Mouse (Mus musculus) megakaryocyte, embryonic 14.5 days (primary cell): Measurements from ENCODE around the gene Crebzf.

ENCODE experiments used
- FLI1 ChIP-seq: IDR thresholded peaks from 2 replicates; pipeline ENCODE4 v1.6.1; 2012; ENCODE audit warnings: low read length, inconsistent platforms, mixed read lengths
- GATA1 ChIP-seq: IDR thresholded peaks from 3 replicates; pipeline ENCODE4 v1.6.1; 2012; ENCODE audit warnings: mixed read lengths, low read length, inconsistent platforms, borderline replicate concordance

DNA sequence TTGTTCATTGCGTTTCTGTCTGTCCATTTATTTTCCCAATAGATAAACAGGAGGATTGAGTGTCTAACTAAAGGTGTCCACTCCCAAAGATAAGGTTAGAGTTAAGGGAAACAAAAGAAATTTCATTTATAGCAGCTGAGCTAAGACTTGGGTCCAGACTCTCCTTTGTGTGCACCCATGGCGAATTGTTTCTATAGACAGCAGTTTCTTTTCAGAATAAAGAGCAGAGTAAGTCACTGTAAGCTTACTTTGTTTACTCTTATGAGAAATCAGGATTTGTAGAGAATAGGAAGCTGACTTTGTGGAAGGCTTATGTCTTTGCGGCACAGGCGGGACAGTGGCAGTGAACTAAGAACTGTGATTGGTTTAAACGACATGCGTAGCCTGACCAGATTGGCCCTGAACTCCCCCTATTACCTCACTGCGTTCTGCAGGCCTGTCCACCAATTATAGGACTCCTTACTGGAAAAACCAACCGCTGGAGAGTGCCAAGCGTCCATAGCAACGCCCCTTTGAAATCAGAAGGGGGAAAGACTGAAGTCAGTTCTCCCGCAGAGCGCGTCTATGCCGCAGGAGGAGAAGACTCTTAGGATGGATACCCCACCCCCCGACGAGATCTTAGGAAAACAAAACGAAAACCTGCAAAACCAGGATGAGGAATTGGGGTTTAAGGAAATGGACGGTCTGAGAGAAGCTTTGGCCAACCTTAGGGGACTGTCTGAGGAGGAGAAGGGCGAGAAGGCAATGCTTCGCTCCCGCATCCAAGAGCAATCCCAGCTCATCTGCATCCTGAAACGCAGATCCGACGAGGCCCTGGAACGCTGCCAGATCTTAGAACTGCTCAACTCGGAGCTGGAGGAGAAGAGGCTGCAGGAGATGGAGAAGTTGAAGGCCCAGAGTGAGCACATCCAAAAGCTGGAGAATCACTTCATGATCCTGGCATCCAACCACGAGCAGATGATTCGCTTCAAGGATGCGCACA is 16.2 kb upstream of the Crebzf start, which contains the start of gene Ccdc89:
- TF ChIP-seq GATA1 (no peak), FLI1 (no peak)
